Mouse (Mus musculus) liver, adult 2 months (tissue): ENCODE results near the gene Evx2.

Experiments used
- CTCF ChIP-seq: fragments of 200-500 bp; IDR thresholded peaks from 2 replicates; pipeline ENCODE4 v1.5.1; 2011; ENCODE audit warnings: low read depth, low read length, control low read depth
- POLR2A ChIP-seq: fragments of 200-500 bp; IDR thresholded peaks from 2 replicates; pipeline ENCODE4 v1.6.1; 2011; ENCODE audit warnings: low read length, control low read depth; ENCODE audit not compliant: insufficient read depth; ENCODE audit errors: extremely low read depth

DNA sequence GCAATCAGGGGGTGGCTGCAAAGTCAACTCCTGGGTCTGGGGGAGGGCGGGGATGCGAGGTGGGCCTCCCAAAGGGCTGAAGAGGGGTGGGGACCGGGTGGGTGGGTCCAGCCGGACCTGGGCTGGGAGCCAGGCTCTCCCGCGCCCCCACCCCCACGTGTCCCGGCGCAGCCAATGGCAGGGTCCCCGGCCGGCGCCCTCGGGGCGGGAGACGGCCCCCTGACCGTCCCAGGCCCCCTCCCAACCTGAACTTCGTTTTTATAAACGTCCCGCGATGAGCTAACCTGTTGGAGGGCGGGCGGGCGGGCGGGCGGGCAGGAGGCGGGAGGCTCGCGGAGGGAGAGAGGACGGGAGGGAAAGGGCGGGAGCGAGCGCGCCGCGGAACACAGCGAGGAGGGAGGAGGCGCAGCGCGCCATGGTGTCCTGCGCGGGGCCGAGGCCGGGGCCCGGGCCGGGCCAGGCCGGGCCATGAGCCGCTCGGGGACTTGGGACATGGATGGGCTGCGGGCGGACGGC, 8.5 kb upstream of the Evx2 start, which contains the start of gene Hoxd13:
- TF ChIP-seq CTCF (no peak), POLR2A (no peak)
